ENCODE assay signal across 8 mouse cellular contexts in genomic region chr7:55841977-55842503, GRCm38 (mm10). TPM values are rescaled to one million over a fixed set of nuclear protein-coding genes. Genes with fewer than 3 reads are reported as not detected.
A peak's percentile ranks its signal among the peaks of the same experiment; 100 is the strongest.
DNase-seq lines count a peak whose midpoint lies in the region; ATAC-seq and TF ChIP-seq lines count a peak whose summit lies in the region.

No protein-coding gene starts in this region.

- peak; percentile 93 for ATAC-seq in forebrain, embryonic 16.5 days
- peak; percentile 98 for ATAC-seq in lung, embryonic 15.5 days (ENCODE audit: borderline replicate concordance, extremely low read depth, low FRiP score, low TSS enrichment)

- H3K27ac ChIP-seq in MEL (ENCODE audit: control insufficient read depth, low read depth, low read length) = peak overlapping the region; percentile 35; the same call in 1 of the 2 replicates
- H3K27ac ChIP-seq in forebrain, embryonic 16.5 days (ENCODE audit: low read length) = peak overlapping the region; percentile 96
- H3K27ac ChIP-seq in lung, embryonic 15.5 days = peak overlapping the region; percentile 97
- H3K27ac ChIP-seq in olfactory bulb, adult 2 months (ENCODE audit: insufficient read depth, low read depth, low read length) = peak overlapping the region; percentile 88

- peaks cover 0 to 9% of the 10 kb centered on the region in 2 experiments; a peak in 2 of 4 replicates for H3K36me3 ChIP-seq in MEL (ENCODE audit: control insufficient read depth in 1 of 2, insufficient read depth in 2 of 2, low read length in 2 of 2)
- no peaks in the 10 kb centered on the region for H3K36me3 ChIP-seq in forebrain, embryonic 16.5 days (ENCODE audit: control insufficient read depth, insufficient read depth)
- no peaks in the 10 kb centered on the region for H3K36me3 ChIP-seq in lung, embryonic 15.5 days

- peak overlapping the region; percentile 65 to 89 for H3K4me3 ChIP-seq in MEL (ENCODE audit: control insufficient read depth in 1 of 2, insufficient read depth in 1 of 2, low read depth in 2 of 2, low read length in 2 of 2)
- peak overlapping the region; percentile 97 for H3K4me3 ChIP-seq in forebrain, embryonic 16.5 days (replicated peaks; ENCODE audit: low read length)
- peak overlapping the region; percentile 93 for H3K4me3 ChIP-seq in lung, embryonic 15.5 days
- peak overlapping the region; percentile 91 for H3K4me3 ChIP-seq in olfactory bulb, adult 2 months (ENCODE audit: insufficient read depth, low read depth, low read length)

- TF ChIP-seq RAD21 in MEL (IDR thresholded peaks at IDR 0.05; ENCODE audit: low read depth, low read length) = no peak

- intact Hi-C loops in heart, postnatal 36 days (cut with DNase I) = loop anchor here (2.0 to 5.0 kb wide), 2 partner anchors 35 to 47 kb away; partner anchors contain the start of gene Tubgcp5

- H3K9me3 ChIP-seq in MEL (replicated peaks; ENCODE audit: insufficient read depth, low read length) = no peaks in the 10 kb centered on the region
- H3K9me3 ChIP-seq in forebrain, embryonic 16.5 days (ENCODE audit: control insufficient read depth, low read length) = no peaks in the 10 kb centered on the region
- H3K9me3 ChIP-seq in lung, embryonic 15.5 days = no peaks in the 10 kb centered on the region

- peaks cover 9% of the 10 kb centered on the region for H3K79me2 ChIP-seq in MEL (ENCODE audit: control insufficient read depth, insufficient read depth, low read length, poor library complexity)

- TF ChIP-seq POLR2A in MEL (IDR thresholded peaks at IDR 0.05; ENCODE audit: control insufficient read depth in 1 of 2, insufficient read depth in 1 of 2, low read depth in 1 of 2, low read length in 2 of 2, poor library complexity in 1 of 2) = peak; percentile 64 to 72
- TF ChIP-seq POLR2A in olfactory bulb, adult 2 months (IDR thresholded peaks at IDR 0.05; ENCODE audit: insufficient read depth, low read depth, low read length) = 0 out of 2 replicates have a peak, but pooled peaks have one; percentile 38

- no peaks in the 10 kb centered on the region for H3K27me3 ChIP-seq in MEL (ENCODE audit: control insufficient read depth in 1 of 2, insufficient read depth in 2 of 2, low read length in 2 of 2)
- H3K27me3 ChIP-seq in forebrain, embryonic 16.5 days (replicated peaks; ENCODE audit: control insufficient read depth, insufficient read depth, low read length) = no peaks in the 10 kb centered on the region
- no peaks in the 10 kb centered on the region for H3K27me3 ChIP-seq in lung, embryonic 15.5 days

- peak overlapping the region; percentile 87 for H3K4me2 ChIP-seq in forebrain, embryonic 16.5 days (ENCODE audit: low read length)
- peak overlapping the region; percentile 78 for H3K4me2 ChIP-seq in lung, embryonic 15.5 days

- no peak for TF ChIP-seq EP300 in MEL (IDR thresholded peaks at IDR 0.05; ENCODE audit: low read depth in 1 of 2, low read length in 2 of 2)

- peak overlapping the region; percentile 91 for H3K9ac ChIP-seq in MEL (ENCODE audit: control insufficient read depth, low read depth, low read length, poor library complexity, severe bottlenecking)
- H3K9ac ChIP-seq in forebrain, embryonic 16.5 days (replicated peaks; ENCODE audit: low read depth, low read length) = peak overlapping the region; percentile 99
- H3K9ac ChIP-seq in lung, embryonic 15.5 days = peak overlapping the region; percentile 92

- TF ChIP-seq CTCF in MEL (IDR thresholded peaks at IDR 0.05 in 2 of 3, conservative IDR thresholded peaks at IDR 0.05 in 1 of 3; ENCODE audit: control insufficient read depth in 1 of 3, insufficient read depth in 1 of 3, low read depth in 2 of 3, low read length in 3 of 3, poor library complexity in 1 of 3, severe bottlenecking in 1 of 3) = 0 out of 6 replicates have a peak, but pooled peaks of 1 of the 3 experiments have one; percentile 3
- no peak for TF ChIP-seq CTCF in olfactory bulb, adult 2 months (IDR thresholded peaks at IDR 0.05; ENCODE audit: insufficient read depth, low read depth, low read length)

- DNase-seq in MEL (ENCODE audit: low read depth, low spot score) = peak; percentile 83
- peak; percentile 90 to 95 for DNase-seq in cerebellum, adult 18-20 months
- peak; percentile 88 to 91 for DNase-seq in heart, postnatal 36 days
- DNase-seq in layer of hippocampus, adult 8-10 months (ENCODE audit: low spot score in 2 of 2) = peak; percentile 81 to 83
- DNase-seq in thymus, adult 18-20 months = peak; percentile 36 to 46

- WGBS in forebrain, embryonic 16.5 days = 0% methylated on average over 41 of the region's 47 CpGs
- 0% methylated on average over 44 of the region's 47 CpGs for WGBS in lung, embryonic 15.5 days
- WGBS in olfactory bulb, adult 2 months = under 1% methylated on average over 47 of the region's 47 CpGs

- peaks cover 3 to 9% of the 10 kb centered on the region in 2 experiments; a peak in 2 of 4 replicates for H3K4me1 ChIP-seq in MEL (ENCODE audit: control insufficient read depth in 1 of 2, insufficient read depth in 2 of 2, low read length in 2 of 2)
- peaks cover 15% of the 10 kb centered on the region for H3K4me1 ChIP-seq in forebrain, embryonic 16.5 days (replicated peaks; ENCODE audit: control insufficient read depth, insufficient read depth, low read length)
- peaks cover 13% of the 10 kb centered on the region for H3K4me1 ChIP-seq in lung, embryonic 15.5 days
- H3K4me1 ChIP-seq in olfactory bulb, adult 2 months (ENCODE audit: control insufficient read depth, insufficient read depth, low read length) = peaks cover 2% of the 10 kb centered on the region

TF ChIP-seq in MEL, 35 proteins besides CTCF, POLR2A, EP300 and RAD21 (continues in another document):
- no peak for TF ChIP-seq SMC3 (IDR thresholded peaks at IDR 0.05; ENCODE audit: low read depth, low read length)
- TF ChIP-seq KAT2A (conservative IDR thresholded peaks at IDR 0.05; ENCODE audit: low read depth, low read length) = no peak; the same call in 1 of the 2 replicates
- TF ChIP-seq GABPA (IDR thresholded peaks at IDR 0.05; ENCODE audit: low read depth, low read length) = no peak
- TF ChIP-seq TAL1 (IDR thresholded peaks at IDR 0.05; ENCODE audit: low read length) = no peak
- no peak for TF ChIP-seq MYC (IDR thresholded peaks at IDR 0.05; ENCODE audit: low read depth, low read length)
- no peak for TF ChIP-seq MEF2A (IDR thresholded peaks at IDR 0.05; ENCODE audit: extremely low read depth, insufficient replicate concordance, low read depth, low read length, poor library complexity, severe bottlenecking)
- no peak for TF ChIP-seq TBP (IDR thresholded peaks at IDR 0.05; ENCODE audit: low read depth, low read length)
- TF ChIP-seq E2F4 (IDR thresholded peaks at IDR 0.05; ENCODE audit: borderline replicate concordance, low read depth, low read length) = no peak
- peak; percentile 61 for TF ChIP-seq HCFC1 (IDR thresholded peaks at IDR 0.05; ENCODE audit: low read depth, low read length)
- no peak for TF ChIP-seq MAX (IDR thresholded peaks at IDR 0.05; ENCODE audit: low read length)
- no peak for TF ChIP-seq USF1 (IDR thresholded peaks at IDR 0.05; ENCODE audit: low read depth, low read length)
- TF ChIP-seq USF2 (IDR thresholded peaks at IDR 0.05; ENCODE audit: borderline replicate concordance in 1 of 2, insufficient read depth in 1 of 2, low read depth in 1 of 2, low read length in 2 of 2) = no peak
- TF ChIP-seq JUND (IDR thresholded peaks at IDR 0.05; ENCODE audit: low read depth, low read length) = no peak
- 0 out of 2 replicates have a peak, but pooled peaks have one; percentile 55 for TF ChIP-seq ZMIZ1 (IDR thresholded peaks at IDR 0.05; ENCODE audit: low read depth, low read length)
- TF ChIP-seq MAFK (IDR thresholded peaks at IDR 0.05; ENCODE audit: borderline replicate concordance, low read depth, low read length) = no peak
- no peak for TF ChIP-seq ZKSCAN1 (IDR thresholded peaks at IDR 0.05; ENCODE audit: low read depth, low read length)
- no peak for TF ChIP-seq ZNF384 (IDR thresholded peaks at IDR 0.05; ENCODE audit: low read depth, low read length)
- no peak for TF ChIP-seq BHLHE40 (IDR thresholded peaks at IDR 0.05; ENCODE audit: borderline replicate concordance, low read depth, low read length)
- TF ChIP-seq ELF1 (IDR thresholded peaks at IDR 0.05; ENCODE audit: low read depth, low read length) = 0 out of 2 replicates have a peak, but pooled peaks have one; percentile 42
- peak; percentile 52 for TF ChIP-seq TCF12 (IDR thresholded peaks at IDR 0.05; ENCODE audit: low read depth, low read length)
- TF ChIP-seq NELFE (IDR thresholded peaks at IDR 0.05; ENCODE audit: low read depth, low read length) = peak; percentile 64
- no peak for TF ChIP-seq GATA1 (IDR thresholded peaks at IDR 0.05; ENCODE audit: low read depth, low read length)
- 0 out of 2 replicates have a peak, but pooled peaks have one; percentile 42 for TF ChIP-seq SIN3A (IDR thresholded peaks at IDR 0.05; ENCODE audit: low read length)
- TF ChIP-seq MYB (IDR thresholded peaks at IDR 0.05; ENCODE audit: low read depth, low read length) = no peak
- TF ChIP-seq MXI1 (IDR thresholded peaks at IDR 0.05; ENCODE audit: low read depth, low read length) = no peak

RNA-seq across cellular contexts. Expression of gene Cyfip1, which starts 0.5 kb away (rescaled TPM):
- total RNA-seq in MEL (2012; rRNA removed) = 18.3 and 20.6 TPM in 2 replicates
- 100 to 1,000 TPM in 1 of 2 experiments, 10 to 100 TPM in 1; 27.6 to 124 TPM for polyA plus RNA-seq in MEL (2012; ENCODE audit: insufficient read depth in 1 of 2, insufficient read length in 2 of 2, low read depth in 1 of 2, low replicate concordance in 2 of 2, missing spikeins in 1 of 2)
- 62.1 and 71.9 TPM in 2 replicates for polyA plus RNA-seq in forebrain, embryonic 16.5 days (2015; fragmentation: Nextera tagmentation; extraction: Ambion mirVana)
- 10 to 100 TPM; 39.0 to 42.1 TPM for total RNA-seq in heart, postnatal 36 days (2021)
- 100 to 1,000 TPM; 105 to 146 (median 123) TPM for total RNA-seq in layer of hippocampus, adult 8-10 months (2022)
- 122 and 124 TPM in 2 replicates for polyA plus RNA-seq in lung, embryonic 15.5 days (2015; fragmentation: Nextera tagmentation; extraction: Ambion mirVana)
- 665 TPM in 1 of 2 replicates, not detected in the other for polyA plus RNA-seq in olfactory bulb, adult 2 months (2012; ENCODE audit: insufficient read depth, insufficient read length, low replicate concordance, missing spikeins)

RNA-seq across cellular contexts. Expression of gene Tubgcp5, which starts 48.1 kb away (rescaled TPM):
- 14.5 and 14.9 TPM in 2 replicates for total RNA-seq in MEL (2012; rRNA removed)
- polyA plus RNA-seq in MEL (2012; ENCODE audit: insufficient read depth in 1 of 2, insufficient read length in 2 of 2, low read depth in 1 of 2, low replicate concordance in 2 of 2, missing spikeins in 1 of 2) = 10 to 100 TPM in 1 of 2 experiments, not detected in 1; 13.7 TPM
- 36.0 and 39.2 TPM in 2 replicates for polyA plus RNA-seq in forebrain, embryonic 16.5 days (2015; fragmentation: Nextera tagmentation; extraction: Ambion mirVana)
- total RNA-seq in heart, postnatal 36 days (2021) = 10 to 100 TPM in 1 of 2 experiments, 1 to 10 TPM in 1; 10.0 to 10.7 TPM
- 10 to 100 TPM; 29.9 to 40.8 (median 36.8) TPM for total RNA-seq in layer of hippocampus, adult 8-10 months (2022)
- polyA plus RNA-seq in lung, embryonic 15.5 days (2015; fragmentation: Nextera tagmentation; extraction: Ambion mirVana) = 26.7 and 31.5 TPM in 2 replicates
- polyA plus RNA-seq in olfactory bulb, adult 2 months (2012; ENCODE audit: insufficient read depth, insufficient read length, low replicate concordance, missing spikeins) = not detected in 2 replicates

Comparison
In these comparisons a context has a peak if more than half of its experiments do, and no peak if none do; other contexts are left out.
1. Peak in every context shown above with its lines: DNase-seq, ATAC-seq, H3K4me3 ChIP-seq and H3K27ac ChIP-seq.
2. DNase-seq: peak in every context shown above with its lines; median percentile 92 in cerebellum, adult 18-20 months; 90 in heart, postnatal 36 days; 83 in MEL; 82 in layer of hippocampus, adult 8-10 months; 41 in thymus, adult 18-20 months.
3. H3K27ac ChIP-seq: peak in every context shown above with its lines; median percentile 97 in lung, embryonic 15.5 days; 96 in forebrain, embryonic 16.5 days; 88 in olfactory bulb, adult 2 months; 35 in MEL.